Mouse (Mus musculus) NIH3T3 (cell line): ENCODE results near the gene Pigv.

Experiments used
- DNase-seq: peaks from one replicate; pipeline ENCODE4 v3.0.0-alpha.2; 2012; ENCODE audit warnings: low read depth

Gene Pigv

DNA sequence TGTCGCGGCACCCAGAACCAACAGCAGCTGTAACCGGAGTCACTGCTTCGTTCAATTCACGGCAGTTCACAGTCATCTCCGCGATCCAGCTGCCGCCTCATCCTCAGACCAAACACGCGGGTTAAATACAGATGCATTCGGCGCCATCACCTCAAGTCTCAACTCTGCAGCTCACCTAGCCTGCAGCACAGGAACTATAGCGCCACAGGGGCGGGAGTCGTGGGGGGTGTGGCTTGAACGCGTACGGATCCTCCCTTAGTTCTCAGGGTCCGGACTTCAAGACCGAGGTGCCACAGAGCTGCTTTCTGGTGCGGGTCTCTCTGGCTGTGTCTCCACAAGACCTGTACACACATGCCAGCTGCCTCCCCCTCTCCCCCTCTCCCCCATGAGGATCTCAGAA, 26.8 kb downstream of the Pigv start:
- no peak for DNase-seq

DNA sequence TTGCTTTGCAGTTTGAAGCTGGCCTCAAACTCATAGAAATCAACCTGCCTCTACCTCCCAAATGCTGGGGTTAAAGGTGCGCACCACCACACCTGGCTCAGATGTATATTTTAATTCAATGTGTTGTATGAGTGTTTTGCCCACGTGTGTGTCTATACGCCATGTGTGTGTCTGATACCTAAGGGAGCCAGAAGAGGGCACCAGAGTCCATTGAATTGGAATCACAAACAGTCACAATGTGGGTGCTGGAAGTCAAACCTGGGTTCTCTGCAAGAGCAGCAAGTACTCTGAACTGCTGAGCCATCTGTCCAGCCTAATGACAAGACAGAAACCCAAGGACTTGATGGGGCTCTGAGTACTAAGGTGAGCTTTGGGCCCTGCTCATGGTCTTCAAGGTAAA, 27.3 kb downstream of the Pigv start:
- no peak for DNase-seq

DNA sequence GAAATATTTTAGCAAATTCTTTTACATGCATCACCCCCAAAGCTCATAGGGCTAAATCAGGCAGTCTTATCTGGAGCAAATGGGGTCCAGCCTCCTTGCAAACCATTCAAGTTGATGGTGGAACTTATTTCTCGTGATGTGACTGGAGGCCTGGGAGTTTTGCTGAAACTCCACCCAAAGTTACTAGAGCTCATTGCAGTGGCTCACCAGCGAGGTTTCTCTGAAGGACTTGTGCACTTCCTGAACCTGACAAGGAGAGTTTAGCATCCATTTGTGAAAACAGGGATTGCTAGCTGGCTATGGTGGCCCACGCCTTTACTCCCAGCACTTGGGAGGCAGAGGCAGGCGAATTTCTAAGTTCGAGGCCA, 38.4 kb downstream of the Pigv start:
- no peak for DNase-seq

DNA sequence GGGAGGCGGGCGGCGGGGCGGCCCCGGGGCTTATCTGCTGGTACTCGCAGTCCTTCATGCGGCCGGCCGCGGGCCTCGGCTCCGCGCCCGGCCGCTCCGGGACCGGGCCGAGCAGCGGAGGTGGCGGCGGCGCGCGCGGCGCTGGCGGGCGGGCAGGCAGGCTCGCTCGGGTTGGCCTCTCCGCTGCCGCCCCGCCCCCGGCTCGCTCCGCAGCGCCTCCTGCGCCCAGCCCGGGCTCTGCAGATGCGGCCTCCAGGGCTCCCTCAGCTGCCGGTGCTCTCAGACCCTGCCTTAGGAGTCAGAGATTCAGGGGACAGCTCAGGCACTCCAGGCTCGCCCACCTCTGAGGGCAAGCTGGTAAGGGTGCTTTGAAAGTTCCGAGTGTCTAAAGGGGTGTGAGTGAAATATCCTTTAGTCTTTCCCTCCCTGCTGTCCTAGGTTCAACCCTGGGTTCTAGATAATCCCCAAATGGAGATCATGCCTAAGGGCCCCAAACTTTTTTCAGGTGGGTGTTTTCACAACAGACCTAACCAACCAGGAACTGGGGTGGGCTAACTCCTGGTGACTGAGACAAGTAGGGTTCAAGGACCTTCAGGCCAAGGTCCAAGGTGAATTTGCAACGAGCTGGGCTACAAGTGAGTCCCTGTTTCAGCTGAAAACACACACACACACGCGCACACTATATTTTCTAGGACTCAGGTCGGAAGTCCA, 39.0 kb downstream of the Pigv start:
- DNase-seq: peak; percentile 88

DNA sequence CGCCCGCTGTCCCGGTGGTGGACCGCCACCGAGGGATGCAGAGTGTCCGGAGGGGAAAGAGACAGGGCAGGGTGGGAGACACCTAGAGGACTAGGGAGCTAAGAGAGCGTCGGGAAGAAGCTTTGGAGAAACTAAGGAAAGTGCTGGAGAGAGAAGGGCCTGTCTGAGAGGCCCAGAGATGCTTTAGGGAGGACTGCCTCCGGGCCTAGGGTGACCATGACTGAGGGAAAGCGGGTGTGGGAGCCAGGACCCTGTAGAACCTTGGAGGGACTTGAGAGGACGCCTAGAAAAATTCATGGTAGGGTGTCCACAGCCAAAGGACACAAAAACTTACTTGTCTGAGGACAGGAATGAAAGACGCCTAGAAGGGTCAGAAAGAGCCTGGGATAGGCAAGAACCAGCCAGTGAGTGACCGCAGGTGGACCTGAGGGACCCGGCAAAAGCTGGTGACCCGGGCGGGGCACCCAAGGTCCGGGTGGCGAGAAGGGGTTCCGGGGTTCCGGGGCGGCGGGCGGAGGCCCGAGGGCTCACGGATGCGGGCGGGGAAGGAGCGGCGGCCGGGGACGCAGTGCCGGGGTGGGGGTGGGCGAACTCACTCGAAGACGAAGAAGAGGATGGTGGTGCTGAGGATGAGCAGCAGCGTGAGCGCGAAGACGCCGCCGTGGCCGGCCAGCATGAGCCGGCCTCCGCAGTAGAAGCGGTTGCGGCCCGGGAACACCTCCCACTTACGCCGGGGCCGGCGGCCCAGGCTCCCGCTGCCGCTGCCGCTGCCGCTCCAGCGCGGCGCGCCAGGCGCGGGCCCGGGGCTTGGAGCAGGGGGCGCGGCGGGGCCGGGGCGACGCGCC, 39.7 kb downstream of the Pigv start:
- peak; percentile 25 for DNase-seq

DNA sequence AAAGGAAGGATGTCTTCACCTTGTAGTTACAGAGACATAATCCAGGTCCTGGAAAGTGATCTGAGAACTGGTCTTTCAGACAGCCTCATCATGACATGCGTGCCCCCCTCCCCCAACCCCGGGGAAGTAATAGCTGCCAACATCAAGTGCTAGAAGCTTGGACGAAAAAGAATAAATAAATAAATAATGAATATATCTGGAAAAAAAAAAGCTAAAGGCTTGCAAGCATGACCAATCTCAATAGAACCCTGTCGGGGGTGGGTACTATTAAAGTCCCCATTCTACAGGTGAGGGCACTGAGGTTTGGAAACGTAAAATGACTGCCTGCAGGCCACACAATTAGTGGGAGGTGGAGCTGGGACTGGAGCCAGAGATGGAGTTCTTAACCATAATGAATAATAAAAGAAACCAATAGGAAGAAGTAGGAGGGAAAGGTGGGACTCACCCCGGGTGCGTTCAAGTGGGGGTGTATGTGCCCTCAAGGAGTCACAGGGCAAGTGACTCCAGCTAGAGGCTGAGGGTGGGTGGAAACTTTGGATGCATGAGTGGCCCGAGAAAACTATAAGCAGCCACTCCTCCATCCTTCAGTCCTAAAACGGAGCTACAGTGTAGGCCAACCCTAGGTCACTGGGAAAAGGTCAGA, 40.6 kb downstream of the Pigv start:
- peak; percentile 32 for DNase-seq

DNA sequence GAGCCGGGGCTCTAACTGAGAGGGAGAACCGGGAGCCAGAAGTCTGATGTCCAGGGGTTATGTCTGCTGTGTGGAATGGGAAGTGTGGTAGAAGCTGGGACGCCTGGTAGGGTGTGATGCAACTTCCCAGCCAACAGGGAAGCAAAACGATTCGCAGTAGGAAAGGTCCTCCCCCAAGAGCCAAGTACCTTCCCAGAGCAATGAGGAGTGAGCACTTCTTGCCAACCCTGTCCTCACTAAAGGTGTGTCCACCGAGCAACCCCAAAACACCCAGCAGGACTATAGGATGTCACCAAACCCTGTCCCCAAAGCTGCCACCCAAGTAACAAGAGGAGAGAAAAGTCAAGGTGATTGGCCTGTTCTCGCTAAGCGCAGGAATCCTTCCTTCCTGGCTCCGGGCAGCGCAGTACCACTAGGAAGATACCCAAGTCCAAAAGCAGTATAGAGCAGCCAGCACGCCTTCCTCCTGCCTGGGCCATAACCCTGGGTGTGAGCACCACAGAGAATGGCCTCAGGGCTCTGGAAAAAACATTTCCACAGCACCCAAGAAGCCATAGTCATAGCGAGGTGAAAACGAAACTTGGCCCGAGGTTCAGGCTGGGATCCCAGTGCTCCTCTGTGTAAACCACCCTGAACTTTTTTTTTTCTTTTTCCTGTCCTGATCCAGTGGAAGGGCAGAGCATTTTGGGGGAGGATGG, 41.2 kb downstream of the Pigv start:
- DNase-seq: peak; percentile 58

DNA sequence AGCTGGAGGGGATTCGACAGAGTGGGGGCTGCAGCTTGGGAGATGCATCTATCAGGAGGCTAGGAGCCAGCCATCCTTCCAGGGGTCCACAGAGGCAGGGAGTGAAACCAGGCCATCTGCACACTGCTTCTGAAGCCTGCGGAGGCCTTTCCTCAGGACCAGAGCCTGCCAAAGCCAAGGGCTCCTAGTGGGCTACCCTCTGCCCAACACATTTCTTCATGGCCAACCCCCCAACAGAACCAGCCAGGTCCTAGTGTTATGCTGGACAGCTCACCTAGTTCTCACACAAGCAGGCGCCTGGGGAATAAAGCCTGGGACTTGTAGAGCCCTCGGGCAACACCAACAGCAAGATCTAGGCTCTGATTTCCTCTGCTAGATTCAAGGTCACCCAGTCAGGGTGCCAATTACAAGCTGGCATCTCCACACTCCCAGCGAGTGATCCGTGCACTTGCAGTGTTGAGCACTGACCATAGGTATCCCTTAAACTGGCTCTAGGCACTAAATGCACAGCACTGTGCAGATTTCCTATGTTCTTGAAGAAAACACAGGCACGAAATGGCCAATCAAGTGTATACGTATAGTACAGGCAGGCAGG, 42.0 kb downstream of the Pigv start:
- DNase-seq: no peak

DNA sequence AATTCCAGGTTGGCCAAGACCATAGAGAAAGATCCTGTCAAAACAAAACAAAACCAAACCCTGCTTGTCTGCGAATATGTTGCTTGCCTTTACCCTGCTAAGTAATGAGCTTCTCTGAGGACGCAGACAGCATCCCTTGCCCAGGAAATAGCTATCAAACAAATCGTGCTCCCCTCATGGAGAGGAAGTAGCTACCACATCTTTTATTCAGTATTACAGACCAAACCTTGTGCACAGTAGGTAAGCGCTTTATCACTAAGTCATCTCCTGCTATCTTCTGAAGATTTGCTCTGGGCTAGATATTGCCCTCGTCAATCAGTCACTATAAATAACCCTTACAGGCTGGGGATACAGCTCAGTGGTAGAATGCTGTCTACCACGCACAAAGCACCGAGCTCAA, 43.3 kb downstream of the Pigv start:
- DNase-seq: no peak

DNA sequence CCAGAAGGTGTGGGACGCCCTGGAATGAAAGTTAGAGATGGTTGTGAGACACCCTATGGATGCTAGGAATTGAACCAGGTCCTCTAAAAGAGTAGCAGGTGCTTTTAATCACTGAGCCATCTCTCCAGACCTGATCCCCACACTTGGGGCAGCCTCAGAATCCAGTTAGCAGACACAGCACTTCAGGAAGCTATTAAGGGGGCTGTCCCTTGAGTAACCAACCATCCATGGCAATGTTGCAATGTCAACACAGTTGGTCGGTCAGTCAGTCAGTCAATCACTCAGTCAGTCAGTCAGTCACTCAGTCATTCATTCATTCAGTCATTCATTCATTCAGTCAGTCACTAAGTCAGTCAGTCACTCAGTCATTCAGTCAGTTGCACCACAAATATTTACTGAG, 43.9 kb downstream of the Pigv start:
- no peak for DNase-seq

DNA sequence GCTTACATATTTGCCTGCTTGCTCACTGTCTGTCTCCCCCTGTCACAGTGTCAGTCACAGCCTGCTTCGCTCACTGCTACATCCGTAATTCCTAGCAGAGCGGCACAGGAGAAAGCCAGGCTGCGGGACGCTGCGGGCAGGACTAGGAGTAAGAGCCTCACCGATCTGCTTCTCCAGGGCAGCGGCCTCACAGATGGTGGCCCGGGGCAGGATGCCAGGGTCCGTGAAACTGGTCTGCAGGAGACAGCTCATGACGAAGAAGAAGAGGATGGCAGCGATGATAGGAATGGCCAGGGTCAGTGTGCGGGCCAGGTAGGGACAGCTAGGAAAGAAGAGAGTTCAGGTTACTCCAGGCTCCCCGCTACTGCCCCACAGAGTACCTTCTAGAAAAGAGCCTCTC, 45.4 kb downstream of the Pigv start:
- DNase-seq: no peak

DNA sequence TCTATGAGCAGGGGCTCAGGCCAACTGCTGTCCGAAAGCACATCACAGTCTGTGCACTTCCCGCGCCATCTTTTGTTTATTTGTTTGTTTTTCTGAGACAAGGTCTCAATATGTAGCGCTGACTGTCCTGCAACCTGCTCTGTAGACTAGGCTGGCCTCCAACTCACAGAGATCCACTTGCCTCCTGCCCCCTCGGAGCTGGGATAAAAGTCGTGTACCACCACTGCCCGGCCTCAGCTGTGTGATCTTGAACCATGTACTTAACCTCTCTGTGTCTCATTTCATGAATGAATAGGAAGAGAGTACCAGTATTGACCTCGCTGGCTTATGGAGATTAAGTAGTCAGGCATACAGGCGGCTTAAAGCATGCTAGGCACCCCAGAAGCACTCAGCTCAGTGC, 45.8 kb downstream of the Pigv start:
- DNase-seq: no peak

DNA sequence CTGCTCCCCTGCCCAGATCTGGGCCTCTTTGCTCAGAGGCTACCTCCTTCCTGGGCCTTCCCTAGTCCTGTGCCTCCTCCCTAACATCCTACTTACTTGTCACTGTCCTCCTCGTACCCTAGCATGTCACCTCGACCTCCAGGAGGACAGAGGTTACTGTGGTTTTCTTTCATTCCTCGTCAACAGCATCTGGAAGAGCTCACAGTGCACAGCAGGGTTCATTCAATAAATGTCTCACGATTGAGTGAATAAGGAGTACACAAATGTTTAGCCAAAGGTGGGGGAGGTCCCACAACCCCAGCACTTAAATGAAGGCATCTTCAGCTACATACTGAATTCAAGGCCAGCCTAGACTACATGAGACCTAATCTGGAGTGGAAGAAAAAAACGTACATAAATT, 46.2 kb downstream of the Pigv start:
- DNase-seq: no peak

DNA sequence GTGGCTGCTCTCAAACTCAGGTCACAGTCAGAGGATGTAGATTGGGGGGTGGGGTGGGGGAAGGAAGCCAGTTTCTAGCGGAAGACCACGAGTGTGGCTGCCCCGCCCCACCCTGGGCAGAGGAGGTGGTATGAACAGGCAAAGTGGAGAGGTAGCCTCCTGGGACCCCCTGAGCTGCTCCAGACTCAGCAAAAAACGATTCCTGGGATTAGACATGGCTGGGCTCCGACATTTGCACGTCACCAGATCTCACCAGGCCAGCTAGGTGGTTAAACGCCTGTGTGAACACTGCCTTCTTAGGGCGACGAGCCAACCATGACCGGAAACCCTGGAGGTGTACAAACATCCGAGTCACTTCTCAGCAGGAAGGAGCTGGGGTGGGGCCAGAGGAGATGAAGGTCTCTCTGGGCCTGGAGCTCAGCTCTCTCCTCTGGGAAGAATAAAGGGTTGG, 46.8 kb downstream of the Pigv start:
- DNase-seq: peak; percentile 55

DNA sequence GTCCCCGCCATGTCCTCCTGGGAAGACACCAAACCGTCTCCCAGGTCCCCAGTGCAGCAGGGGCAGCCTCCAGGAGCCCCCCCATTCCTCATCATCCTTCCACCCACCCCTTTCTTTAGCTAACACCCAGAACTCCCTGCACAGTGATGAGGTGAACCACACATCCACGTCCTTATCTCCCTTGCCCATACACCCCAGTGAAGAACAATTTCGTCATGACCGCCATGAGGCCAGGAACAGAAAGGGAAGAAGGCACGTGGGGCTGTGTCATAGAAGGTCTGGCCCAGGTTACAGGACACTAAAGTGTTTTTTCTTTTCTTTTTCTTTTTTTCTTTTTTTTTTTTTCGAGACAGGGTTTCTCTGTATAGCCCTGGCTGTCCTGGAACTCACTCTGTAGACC, 47.6 kb downstream of the Pigv start:
- DNase-seq: no peak

DNA sequence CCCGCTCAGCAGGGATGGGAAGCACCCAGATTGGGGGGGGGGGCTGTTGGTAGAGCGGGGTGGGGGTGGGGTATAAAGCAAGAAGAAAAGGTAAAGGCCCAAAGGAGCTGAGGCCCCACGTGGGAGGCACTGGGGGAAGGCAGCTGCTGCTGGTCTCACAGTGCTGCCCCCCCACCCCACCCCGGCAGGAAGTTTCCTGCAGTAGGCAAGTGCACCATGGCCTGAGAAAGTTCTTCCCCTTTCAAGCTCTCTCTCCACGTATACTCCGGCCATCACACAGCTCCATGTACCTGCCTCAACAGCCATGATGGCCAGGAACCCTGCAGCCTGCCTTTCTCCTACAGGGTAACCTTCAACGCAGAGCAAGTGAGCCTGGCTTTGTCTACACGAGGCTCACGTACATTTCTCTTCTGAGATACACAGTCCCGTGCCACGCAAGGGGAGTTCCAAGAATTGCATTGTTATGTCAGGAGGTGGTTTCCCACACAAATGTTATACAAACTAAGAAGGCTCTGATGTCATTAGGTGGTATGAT, 50.2 kb downstream of the Pigv start:
- DNase-seq: no peak

DNA sequence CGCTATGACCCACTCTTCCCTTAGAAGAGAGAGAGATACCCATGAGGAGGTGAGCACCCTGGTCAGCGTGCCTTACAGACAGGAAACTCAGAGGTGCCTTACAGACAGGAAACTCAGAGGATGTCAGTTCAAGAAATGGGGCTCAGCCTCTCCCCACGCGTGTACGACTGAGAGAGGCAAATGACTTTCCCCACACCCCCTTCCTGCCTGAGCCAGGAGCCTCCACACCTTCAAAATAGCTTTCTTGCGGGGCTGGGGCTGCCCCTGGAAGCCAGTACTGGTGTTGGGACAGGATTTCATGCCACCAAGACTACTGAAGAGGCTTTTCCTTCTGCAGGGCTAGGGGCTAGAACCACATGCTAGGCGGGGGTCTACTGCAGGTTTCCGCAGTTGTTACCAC, 51.8 kb downstream of the Pigv start:
- DNase-seq: no peak

DNA sequence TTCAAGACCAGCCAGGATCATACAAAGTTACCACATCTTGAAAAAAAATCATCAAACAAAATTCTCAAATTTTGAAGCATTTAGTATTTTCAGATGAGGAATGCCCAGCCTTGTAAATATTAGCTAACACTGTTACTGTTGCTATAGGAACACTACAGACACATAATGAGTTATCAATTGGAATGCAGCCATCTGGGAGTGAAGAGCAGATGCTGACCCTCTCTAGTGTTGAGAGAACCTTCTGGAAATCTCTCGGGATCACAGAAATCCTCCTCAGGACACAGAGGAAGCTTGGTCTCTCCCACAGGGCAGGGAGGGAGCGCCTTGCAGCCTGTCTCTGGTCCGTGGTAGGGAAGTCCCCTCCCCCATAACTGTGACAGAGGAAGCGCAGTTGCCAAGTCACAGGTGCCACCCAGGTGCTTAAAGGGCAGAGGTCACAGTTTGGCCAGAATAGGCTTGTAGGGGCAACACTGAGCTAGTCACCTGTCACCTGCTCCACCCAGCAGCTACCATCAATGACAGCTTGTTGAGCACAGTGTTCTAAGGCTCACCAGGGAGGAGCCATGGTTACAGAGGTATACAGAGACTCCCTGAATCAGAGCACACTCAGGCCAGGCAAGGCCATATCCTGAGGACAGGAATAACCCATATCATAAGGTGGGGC, 52.8 kb downstream of the Pigv start:
- no peak for DNase-seq

DNA sequence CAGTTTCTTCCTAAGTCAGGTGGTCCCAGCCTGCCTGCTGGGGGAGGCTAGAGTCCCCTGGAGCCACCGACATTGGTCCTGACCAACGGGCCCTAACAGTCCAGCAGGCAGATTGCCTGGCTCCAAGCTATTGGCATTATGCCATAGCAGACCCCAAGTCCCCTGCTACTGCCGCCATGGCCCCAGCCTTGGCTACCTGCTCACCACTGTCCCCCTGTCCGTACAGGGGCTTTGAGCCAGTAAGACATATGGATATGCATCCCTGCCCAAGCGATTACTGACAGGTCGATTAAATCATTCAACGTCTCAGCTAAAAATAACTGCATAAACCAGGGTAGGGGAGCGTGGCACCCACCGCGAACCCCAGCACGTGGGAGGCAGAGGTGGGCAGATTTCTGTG, 54.5 kb downstream of the Pigv start:
- DNase-seq: no peak

DNA sequence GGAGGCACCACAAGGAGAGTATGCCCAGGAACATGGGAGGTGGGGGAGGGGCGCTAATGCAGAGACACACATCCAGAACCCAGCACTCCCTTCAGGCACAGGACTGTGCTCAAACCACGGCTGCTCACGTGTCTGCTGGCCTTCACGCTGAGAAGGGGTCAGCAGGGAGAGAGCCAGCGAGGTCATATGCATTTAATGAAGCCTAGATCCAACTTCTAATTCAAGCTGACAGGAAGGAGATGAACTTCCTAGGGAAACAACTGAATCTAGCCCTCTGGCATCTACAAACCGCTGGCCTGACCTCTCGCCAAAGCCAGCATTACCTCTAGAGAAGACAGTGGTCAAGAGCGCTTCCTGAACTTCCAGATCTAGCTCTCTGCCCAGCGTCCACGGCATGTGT, 57.0 kb downstream of the Pigv start:
- no peak for DNase-seq

DNA sequence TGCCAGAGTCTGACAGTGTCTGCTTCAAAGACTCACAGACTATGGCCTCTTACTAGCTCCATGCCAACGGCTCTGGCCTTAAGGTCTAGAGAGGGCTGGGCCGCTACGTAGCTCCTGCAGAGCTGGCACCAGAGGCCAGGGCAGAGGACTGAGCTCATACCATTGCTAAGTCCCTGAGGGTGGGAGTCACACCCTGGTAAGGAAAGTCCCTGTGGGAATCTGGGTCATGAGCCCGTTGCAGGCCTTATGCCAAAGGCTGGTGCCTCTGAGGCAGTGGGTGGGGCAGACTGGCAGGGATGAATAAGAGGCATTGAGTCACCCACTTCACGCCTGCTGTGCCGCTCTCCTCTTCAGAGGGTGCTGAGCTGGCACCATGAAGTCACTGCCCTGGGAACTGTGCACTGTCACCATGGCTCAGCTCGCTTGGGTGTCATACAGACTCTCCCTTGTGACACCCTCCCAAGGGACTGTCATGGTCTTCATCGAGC, 58.1 kb downstream of the Pigv start:
- peak; percentile 71 for DNase-seq
